Mouse (Mus musculus) myocyte (in vitro differentiated cells): ENCODE data around the gene Fdx1.

Experiments
- CEBPB ChIP-seq: IDR thresholded peaks from 2 replicates; pipeline ENCODE4 v1.6.1; 2011; ENCODE audit warnings: mild to moderate bottlenecking, moderate library complexity; ENCODE audit not compliant: poor library complexity, insufficient read depth, severe bottlenecking
- E2F4 ChIP-seq: IDR thresholded peaks from one replicate; pipeline ENCODE4 v1.6.1; 2011; ENCODE audit warnings: mild to moderate bottlenecking, control low read depth, moderate library complexity; ENCODE audit not compliant: insufficient read depth
- MAX ChIP-seq: IDR thresholded peaks from one replicate; pipeline ENCODE4 v1.6.1; 2011; ENCODE audit warnings: low read depth, mild to moderate bottlenecking, control low read depth
- MYOD1 ChIP-seq, 3 experiments: IDR thresholded peaks; one replicate each; pipeline ENCODE4 v1.6.1; 2011; ENCODE audit warnings: control low read depth in 2 of 3, low read depth in 2 of 3, mild to moderate bottlenecking in 2 of 3, moderate library complexity in 1 of 3; ENCODE audit not compliant: insufficient read length in 2 of 3, control insufficient read depth in 1 of 3
- MYOG ChIP-seq, 3 experiments: IDR thresholded peaks; one replicate each; pipeline ENCODE4 v1.6.1; 2011; ENCODE audit warnings: control low read depth in 2 of 3, low read depth in 2 of 3, mild to moderate bottlenecking in 2 of 3; ENCODE audit not compliant: insufficient read length in 2 of 3, control insufficient read depth in 1 of 3, insufficient read depth in 1 of 3
- POLR2A ChIP-seq: IDR thresholded peaks from one replicate; pipeline ENCODE4 v1.6.1; 2011; ENCODE audit warnings: low read depth, mild to moderate bottlenecking, control low read depth, moderate library complexity; ENCODE audit not compliant: insufficient read length
- POLR2AphosphoS2 ChIP-seq: IDR thresholded peaks from one replicate; pipeline ENCODE4 v1.6.1; 2011; ENCODE audit warnings: low read depth, control low read depth; ENCODE audit not compliant: insufficient read length
- REST ChIP-seq: IDR thresholded peaks from one replicate; pipeline ENCODE4 v1.6.1; 2011; ENCODE audit warnings: mild to moderate bottlenecking, control low read depth, moderate library complexity; ENCODE audit not compliant: insufficient read depth, insufficient read length
- SRF ChIP-seq: IDR thresholded peaks from one replicate; pipeline ENCODE4 v1.6.1; 2011; ENCODE audit warnings: low read depth; ENCODE audit not compliant: control insufficient read depth, insufficient read length
- TCF12 ChIP-seq: IDR thresholded peaks from one replicate; pipeline ENCODE4 v1.6.1; 2011; ENCODE audit warnings: mild to moderate bottlenecking, control low read depth; ENCODE audit not compliant: poor library complexity, insufficient read depth, severe bottlenecking
- TCF3 ChIP-seq: IDR thresholded peaks from one replicate; pipeline ENCODE4 v1.6.1; 2011; ENCODE audit warnings: low read depth, control low read depth; ENCODE audit not compliant: insufficient read length
- USF1 ChIP-seq: IDR thresholded peaks from one replicate; pipeline ENCODE4 v1.6.1; 2011; ENCODE audit warnings: low read depth, mild to moderate bottlenecking, control low read depth, moderate library complexity

GRCm38 (mm10) chr9:51990828-51991227 lies 27.5 kb upstream of the Fdx1 start:
- TF ChIP-seq SRF = no peak
- no peak for TF ChIP-seq POLR2A
- TF ChIP-seq POLR2AphosphoS2 = no peak
- TF ChIP-seq MAX = no peak
- TF ChIP-seq TCF12 = no peak
- TF ChIP-seq E2F4 = no peak
- TF ChIP-seq MYOD1 (IDR thresholded peaks at IDR 0.05; ENCODE audit: control insufficient read depth in 1 of 3, insufficient read length in 2 of 3, low read depth in 2 of 3) = no peak
- no peak for TF ChIP-seq USF1
- no peak for TF ChIP-seq REST
- no peak for TF ChIP-seq CEBPB
- TF ChIP-seq MYOG (IDR thresholded peaks at IDR 0.05; ENCODE audit: control insufficient read depth in 1 of 3, insufficient read depth in 1 of 3, insufficient read length in 2 of 3, low read depth in 2 of 3) = no peak
- TF ChIP-seq TCF3 = no peak
